In the genomic region with DNA sequence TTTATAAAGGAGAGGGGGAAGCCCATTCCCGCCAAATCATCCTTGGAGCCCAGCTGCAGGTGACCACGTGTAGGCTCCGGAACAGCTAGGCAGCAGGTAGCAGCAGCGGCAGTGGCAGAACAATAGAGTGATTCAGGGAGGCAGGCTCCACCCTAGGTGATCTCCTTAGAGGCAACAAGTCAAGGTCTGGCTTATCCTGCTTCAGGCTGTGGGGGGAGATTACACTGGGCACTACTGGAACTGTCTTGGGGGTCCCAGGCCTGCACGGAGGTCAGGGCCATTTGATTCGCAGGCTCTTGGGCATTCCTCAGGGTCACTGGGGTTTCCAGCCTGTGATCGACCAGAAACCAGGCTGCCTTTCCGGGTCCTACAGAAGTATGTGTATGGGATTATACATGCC, we compare ENCODE assay signal across 25 mouse cellular contexts.
"Had no signal": no experiment of that assay in that cellular context is flagged by ENCODE, and none has a peak within 500 bp of the region (broad histone marks: within the 10 kb centered on the region; RNA-seq: fewer than 3 reads in every experiment).

No protein-coding gene starts in this region.

- H3K9ac ChIP-seq: heart, embryonic 12.5 days; hindbrain, embryonic 12.5 days; hindbrain, embryonic 14.5 days; intestine, embryonic 15.5 days; limb, embryonic 12.5 days; liver, embryonic 13.5 days had no signal

- H3K4me1 ChIP-seq: heart, embryonic 12.5 days; hindbrain, embryonic 10.5 days; hindbrain, embryonic 12.5 days; intestine, embryonic 15.5 days; limb, embryonic 10.5 days; limb, embryonic 12.5 days; liver, embryonic 13.5 days had no signal

- H3K9me3 ChIP-seq: heart, embryonic 12.5 days; hindbrain, embryonic 10.5 days; hindbrain, embryonic 12.5 days; intestine, embryonic 15.5 days; limb, embryonic 10.5 days; limb, embryonic 12.5 days; liver, embryonic 13.5 days had no signal

- H3K27ac ChIP-seq: gastrocnemius, adult 2 months; heart, adult 2 months; hindbrain, embryonic 10.5 days; hindbrain, embryonic 12.5 days; hindbrain, embryonic 14.5 days; intestine, embryonic 15.5 days; layer of hippocampus, adult 2 months; left cerebral cortex, adult 2 months; limb, embryonic 10.5 days; limb, embryonic 12.5 days; liver, embryonic 13.5 days had no signal

- DNase-seq: gastrocnemius, adult 2 months; gastrocnemius, postnatal 10 days; gastrocnemius, postnatal 25 days; heart, adult 2 months; heart, postnatal 10 days; heart, postnatal 4 days; kidney, adult 18-20 months; kidney, adult 8-10 months; kidney, postnatal 10 days; kidney, postnatal 4 days; liver; liver, embryonic 13.5 days had no signal

- ATAC-seq: hindbrain, embryonic 16.5 days; inflammation-experienced regulatory T-cells, adult 6 months; intestine, embryonic 15.5 days; intestine, postnatal 0 days had no signal

- H3K36me3 ChIP-seq: heart, embryonic 12.5 days; hindbrain, embryonic 10.5 days; hindbrain, embryonic 12.5 days; intestine, embryonic 15.5 days; limb, embryonic 10.5 days; limb, embryonic 12.5 days; liver, embryonic 13.5 days had no signal

- H3K27me3 ChIP-seq: heart, embryonic 12.5 days; hindbrain, embryonic 12.5 days; intestine, embryonic 15.5 days; limb, embryonic 12.5 days; liver, embryonic 13.5 days had no signal

- H3K4me2 ChIP-seq: heart, embryonic 12.5 days; hindbrain, embryonic 12.5 days; hindbrain, embryonic 14.5 days; intestine, embryonic 15.5 days; limb, embryonic 12.5 days; liver, embryonic 11.5 days; liver, embryonic 13.5 days had no signal

- H3K4me3 ChIP-seq: gastrocnemius, adult 2 months; heart, adult 2 months; heart, embryonic 12.5 days; hindbrain, embryonic 10.5 days; hindbrain, embryonic 12.5 days; intestine, embryonic 15.5 days; layer of hippocampus, adult 2 months; left cerebral cortex, adult 2 months; limb, embryonic 10.5 days; limb, embryonic 12.5 days; liver, embryonic 13.5 days had no signal
